Mouse (Mus musculus) intestine, embryonic 14.5 days (tissue): ENCODE data around the gene Zfp993. TPM values are rescaled to one million over a fixed set of nuclear protein-coding genes. Genes with fewer than 3 reads are reported as not detected.
"Not testable (repeated sequence)": the region's sequence is repeated elsewhere in the genome, so short reads cannot be mapped to it uniquely, and the experiment has no call there.

Source experiments
- ATAC-seq: fragments of 200-750 bp; cut with Nextera tagmentation; replicated peaks from 2 replicates; pipeline ENCODE4 v1.8.0; 2017; ENCODE audit warnings: low read depth, moderate number of reproducible peaks, moderate TSS enrichment, moderate library complexity; ENCODE audit not compliant: low FRiP score, low TSS enrichment
- DNase-seq: peaks from one replicate; pipeline ENCODE4 v3.0.0-alpha.2; 2018; ENCODE audit warnings: low spot score
- H3K27ac ChIP-seq: fragments of 300-500 bp; sonication (generic); 2 replicates; pipeline ENCODE4 v1.5.1; 2014; ENCODE audit warnings: low read depth, mild to moderate bottlenecking, control low read depth
- H3K27me3 ChIP-seq: fragments of 300-500 bp; sonication (generic); replicated peaks from 2 replicates; pipeline ENCODE4 v1.6.1; 2014; ENCODE audit warnings: low read length, control low read depth; ENCODE audit not compliant: control insufficient read depth, insufficient read depth
- H3K36me3 ChIP-seq: fragments of 300-500 bp; sonication (generic); 2 replicates; pipeline ENCODE4 v1.6.1; 2014; ENCODE audit warnings: low read length, control low read depth; ENCODE audit not compliant: control insufficient read depth, insufficient read depth
- H3K4me1 ChIP-seq: fragments of 300-500 bp; sonication (generic); replicated peaks from 2 replicates; pipeline ENCODE4 v1.6.1; 2014; ENCODE audit warnings: low read length, control low read depth, mixed read lengths; ENCODE audit not compliant: control insufficient read depth, insufficient read depth
- H3K4me2 ChIP-seq: fragments of 300-500 bp; sonication (generic); 2 replicates; pipeline ENCODE4 v1.6.1; 2014; ENCODE audit warnings: low read length
- H3K4me3 ChIP-seq: fragments of 300-500 bp; sonication (generic); 2 replicates; pipeline ENCODE4 v1.5.1; 2014; ENCODE audit warnings: low read depth, low read length, control low read depth, mixed read lengths
- H3K9ac ChIP-seq: fragments of 300-500 bp; sonication (generic); 2 replicates; pipeline ENCODE4 v1.6.1; 2014; ENCODE audit warnings: mild to moderate bottlenecking, low read length
- H3K9me3 ChIP-seq: fragments of 300-500 bp; sonication (generic); 2 replicates; pipeline ENCODE4 v1.6.1; 2016; ENCODE audit warnings: low read length, control low read depth; ENCODE audit not compliant: control insufficient read depth
- whole genome bisulfite sequencing: fragments of 180-500 bp; shearing (Covaris S2); extraction: QIAGEN DNeasy Blood & Tissue Kit; methylation state at CpG from one replicate; pipeline ENCODE4 v1.1.7; 2014; 5-methylcytosine and 5-hydroxymethylcytosine counted together
- polyA plus RNA-seq: library from polyadenylated mRNA; unstranded; fragments of >200 nt; fragmentation: Nextera tagmentation; extraction: Ambion mirVana; gene quantifications from 2 replicates; pipeline ENCODE4 v1.2.1, GENCODE M21; 2014

Zfp993 gene
- polyA plus RNA-seq, result 2.2 and 4.9 TPM in 2 replicates

DNA sequence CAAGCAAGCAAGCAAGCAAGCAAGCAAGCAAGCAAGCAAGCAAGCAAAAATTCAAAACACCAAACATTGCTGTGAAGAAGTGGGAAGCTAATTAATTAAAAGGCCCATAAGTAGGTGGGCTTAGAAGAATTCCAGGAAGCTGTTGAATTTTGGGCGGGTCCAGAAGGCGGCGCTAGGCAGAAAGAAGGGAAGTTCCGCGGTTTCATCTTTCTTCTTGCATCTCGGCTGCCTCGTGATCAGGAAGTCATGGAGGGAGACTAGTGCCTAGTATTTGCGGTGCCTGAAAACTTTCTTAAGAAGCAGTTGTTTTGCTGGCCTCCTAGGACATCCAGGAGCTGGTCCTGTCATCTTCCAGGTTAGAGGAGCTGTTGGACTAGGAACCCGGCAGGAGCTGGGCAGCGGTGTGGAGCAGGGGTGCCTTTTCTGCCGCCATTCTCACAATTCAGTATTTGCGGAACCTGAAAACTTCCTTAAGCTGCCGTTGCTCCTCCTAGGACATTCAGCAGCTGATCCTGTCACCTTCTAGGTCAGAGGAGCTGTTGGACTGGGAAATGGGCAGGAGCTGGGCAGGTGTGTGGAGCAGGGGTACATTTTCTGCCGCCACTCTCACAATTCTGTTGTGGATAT is at the start of gene Zfp993:
TSS of gene Zfp993 (plus strand) at position 188 of the 627 bp plus-strand sequence.
- H3K4me3 ChIP-seq, ATAC-seq, H3K27me3 ChIP-seq, H3K4me2 ChIP-seq, H3K27ac ChIP-seq, DNase-seq, H3K9me3 ChIP-seq, H3K9ac ChIP-seq, H3K36me3 ChIP-seq, H3K4me1 ChIP-seq: not testable (repeated sequence)
- WGBS, result no CpG with 5 or more reads among the region's 14 CpGs

DNA sequence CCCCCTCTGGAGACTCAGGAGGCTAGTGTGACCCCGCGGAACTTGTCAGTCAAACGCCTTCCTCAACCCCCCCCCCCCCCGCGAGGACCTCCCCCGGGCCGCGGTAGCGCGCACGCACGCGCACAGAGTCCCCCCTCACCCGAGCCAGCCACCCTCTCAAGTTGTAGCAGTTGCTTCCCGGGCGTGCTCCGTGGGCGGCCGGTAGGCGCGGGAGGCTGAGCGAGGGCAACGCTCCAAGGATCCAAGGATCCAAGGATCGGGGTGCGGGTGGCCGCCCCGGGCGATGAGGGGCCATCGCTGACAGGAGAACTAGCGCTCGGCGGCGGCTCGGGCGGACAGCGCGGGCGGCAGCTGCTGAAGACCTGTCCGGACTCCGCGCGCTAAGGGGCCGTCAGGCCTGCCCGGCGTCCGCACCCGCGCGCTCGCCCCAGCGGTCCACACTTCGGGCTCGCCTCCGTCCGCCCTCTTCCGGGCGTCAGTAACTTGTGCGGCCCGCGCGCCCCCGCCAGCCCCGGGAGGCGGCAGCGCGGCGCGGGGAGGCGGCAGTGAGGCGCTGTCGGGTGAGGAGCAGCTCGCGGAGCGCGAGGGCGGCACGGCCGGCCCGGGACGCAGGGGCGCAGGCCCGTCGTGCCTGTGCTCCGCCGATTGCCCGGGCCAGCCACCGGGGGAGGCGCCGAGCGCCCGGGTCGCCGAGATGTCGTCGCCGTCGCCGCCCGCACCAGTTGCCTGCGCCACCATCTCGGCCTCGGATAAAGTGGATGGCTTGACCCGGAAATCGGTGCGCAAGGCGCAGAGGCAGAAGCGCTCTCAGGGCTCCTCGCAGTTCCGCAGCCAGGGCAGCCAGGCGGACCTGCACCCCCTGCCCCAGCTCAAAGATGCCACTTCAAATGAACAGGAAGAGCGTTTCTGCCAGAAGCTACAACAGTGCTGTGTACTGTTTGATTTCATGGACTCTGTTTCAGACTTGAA is 30.6 kb upstream of the Zfp993 start:
- H3K4me1 ChIP-seq, H3K27me3 ChIP-seq, H3K36me3 ChIP-seq, H3K9me3 ChIP-seq, H3K4me2 ChIP-seq, DNase-seq, H3K4me3 ChIP-seq, H3K9ac ChIP-seq, H3K27ac ChIP-seq: not testable (repeated sequence)
- ATAC-seq, result peak; percentile 95
- WGBS, result no CpG with 5 or more reads among the region's 111 CpGs

DNA sequence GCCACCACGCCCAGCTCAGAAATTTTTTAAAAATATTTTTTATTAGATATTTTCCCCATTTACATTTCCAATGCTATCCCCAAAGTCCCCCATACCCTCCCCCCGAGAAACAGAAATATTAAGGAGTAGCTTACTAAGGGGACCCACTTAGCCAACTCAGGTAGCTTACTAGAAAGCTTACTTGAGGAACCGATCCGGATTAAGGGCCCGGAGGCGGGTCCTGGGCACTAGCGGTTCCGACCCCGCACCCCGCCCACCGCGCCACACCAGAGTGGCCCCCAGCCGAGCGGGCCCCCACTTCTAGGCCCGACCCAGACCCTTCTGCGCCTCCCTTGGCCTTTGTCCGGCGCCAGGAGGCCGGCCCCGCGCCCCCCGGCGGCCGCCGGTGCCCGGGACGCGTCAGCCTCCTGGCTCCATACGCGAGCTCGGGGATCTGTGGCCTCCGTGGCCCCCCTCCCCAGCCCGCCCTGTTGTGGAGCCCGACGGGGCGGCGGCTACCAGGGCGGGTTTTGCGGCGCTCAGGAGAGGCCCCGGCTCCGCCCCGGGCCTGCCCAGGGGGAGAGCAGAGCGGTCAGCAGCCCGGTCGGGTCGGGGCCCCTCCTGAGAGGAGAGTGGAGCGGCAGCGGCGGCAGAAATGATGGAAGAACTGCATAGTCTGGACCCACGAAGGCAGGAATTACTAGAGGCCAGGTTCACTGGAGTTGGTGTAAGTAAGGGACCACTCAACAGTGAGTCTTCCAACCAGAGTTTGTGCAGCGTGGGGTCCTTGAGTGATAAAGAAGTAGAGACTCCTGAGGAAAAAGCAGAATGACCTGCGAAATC is 7.0 kb upstream of the Zfp993 start:
- H3K27me3 ChIP-seq, result not testable (repeated sequence)

DNA sequence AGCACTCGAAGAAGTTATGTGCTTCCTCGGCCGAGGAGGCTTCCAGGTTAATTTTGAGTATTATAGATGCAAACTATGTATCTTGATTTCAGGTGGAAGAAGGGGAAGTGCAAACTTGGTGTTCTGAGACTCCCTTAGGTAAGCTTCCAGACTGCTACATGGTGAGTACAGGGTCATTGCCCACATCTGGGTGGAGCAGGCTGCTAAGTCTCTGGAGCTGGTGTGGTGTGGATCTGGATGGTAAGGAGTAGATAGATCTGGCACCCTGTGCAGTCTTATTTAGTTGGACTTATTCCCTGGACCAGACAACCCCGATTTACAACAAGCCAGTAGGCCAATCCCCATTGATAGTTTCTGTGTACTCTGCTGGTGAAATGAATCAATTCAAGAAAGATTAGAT is 33.6 kb downstream of the Zfp993 start:
- ATAC-seq, DNase-seq, H3K4me3 ChIP-seq, H3K9me3 ChIP-seq, H3K27ac ChIP-seq, H3K9ac ChIP-seq, H3K4me1 ChIP-seq, H3K27me3 ChIP-seq, H3K36me3 ChIP-seq, H3K4me2 ChIP-seq: not testable (repeated sequence)
- WGBS, result no CpG with 5 or more reads among the region's 4 CpGs

More for the DNA sequence above, 7.0 kb upstream of the Zfp993 start:
- H3K36me3 ChIP-seq, H3K4me1 ChIP-seq, H3K9me3 ChIP-seq, H3K9ac ChIP-seq, H3K27ac ChIP-seq: not testable (repeated sequence)
- ATAC-seq (peak; percentile 94), DNase-seq (peak; percentile 50)
- H3K4me2 ChIP-seq, result peak overlapping the region; percentile 34; the same call in 1 of the 2 replicates
- H3K4me3 ChIP-seq, result peak overlapping the region; percentile 23; the same call in 1 of the 2 replicates
- WGBS, result 3% methylated on average over 13 of the region's 53 CpGs

DNA sequence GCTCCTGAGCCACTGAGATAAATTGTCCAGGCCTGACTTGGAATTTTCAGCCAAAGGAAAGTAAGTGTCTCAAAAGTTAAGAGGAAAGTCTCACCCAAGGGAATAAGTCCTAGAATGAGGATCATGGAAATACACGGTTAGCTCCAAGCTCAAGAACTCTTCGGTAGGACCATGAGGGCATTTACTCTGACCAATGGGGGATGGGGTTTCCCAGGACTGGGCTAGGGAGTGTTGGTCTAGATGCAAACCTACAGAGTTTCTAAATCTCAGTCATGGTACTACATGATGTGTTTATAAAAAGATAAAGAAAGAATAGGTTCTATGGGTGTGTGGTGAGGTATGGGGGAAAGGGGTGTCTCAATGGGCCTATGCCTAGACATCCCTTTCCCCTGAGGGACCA is 38.9 kb downstream of the Zfp993 start:
- not testable (repeated sequence) for ATAC-seq, H3K4me1 ChIP-seq, H3K4me2 ChIP-seq, H3K9ac ChIP-seq, H3K4me3 ChIP-seq, H3K27ac ChIP-seq, DNase-seq, H3K27me3 ChIP-seq, H3K9me3 ChIP-seq, H3K36me3 ChIP-seq
- no CpG with 5 or more reads among the region's 2 CpGs for WGBS

DNA sequence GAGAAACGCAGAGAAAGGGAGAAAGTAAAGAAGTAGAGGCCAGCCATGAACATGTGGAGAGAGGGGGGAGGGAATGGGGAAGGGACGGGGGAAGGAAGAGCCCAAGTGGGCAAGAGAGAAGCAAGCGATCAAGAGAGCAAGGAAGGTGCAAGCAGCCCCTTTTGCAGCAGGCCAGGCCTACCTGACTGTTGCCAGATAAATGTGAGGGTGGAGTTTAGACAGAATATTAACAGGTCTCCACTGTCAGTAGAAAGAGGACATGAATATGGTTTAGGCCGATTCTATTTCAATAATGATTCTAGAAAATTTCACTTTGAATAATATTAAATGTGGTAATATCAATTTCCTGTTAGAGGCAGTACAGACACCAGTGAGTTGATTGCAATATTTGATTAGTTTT is 39.4 kb downstream of the Zfp993 start:
- WGBS, result 100% methylated on average over 1 of the region's 4 CpGs
- peak; percentile 40; the same call in 1 of the 2 replicates for ATAC-seq

DNA sequence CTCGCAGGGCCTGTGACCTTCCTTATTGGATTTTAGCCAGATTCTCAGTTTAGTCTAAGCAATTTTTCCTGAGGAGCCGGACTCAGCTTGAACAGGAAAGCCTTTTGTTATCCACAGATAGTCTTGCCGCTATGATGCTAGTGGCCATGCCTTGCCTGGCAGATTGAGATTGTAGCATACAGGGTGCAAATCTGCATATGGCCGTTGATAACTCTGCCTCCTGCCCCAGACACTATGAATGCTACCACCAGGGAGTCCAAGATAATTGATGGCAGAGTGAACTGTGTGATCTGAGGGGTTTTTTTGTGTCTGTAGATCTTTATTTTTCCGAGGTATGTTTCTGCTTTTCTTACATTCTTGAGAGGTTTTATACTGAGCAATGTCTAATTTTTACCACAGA is 39.9 kb downstream of the Zfp993 start:
- H3K27me3 ChIP-seq, ATAC-seq, H3K9me3 ChIP-seq, H3K27ac ChIP-seq, H3K36me3 ChIP-seq, H3K4me1 ChIP-seq, H3K9ac ChIP-seq, DNase-seq, H3K4me2 ChIP-seq, H3K4me3 ChIP-seq: not testable (repeated sequence)
- WGBS, result 93% methylated on average over 1 of the region's 5 CpGs

More for the DNA sequence above, 39.4 kb downstream of the Zfp993 start:
- H3K4me3 ChIP-seq, DNase-seq, H3K4me2 ChIP-seq, H3K27ac ChIP-seq, H3K36me3 ChIP-seq, H3K4me1 ChIP-seq, H3K9ac ChIP-seq, H3K27me3 ChIP-seq, H3K9me3 ChIP-seq: not testable (repeated sequence)
